Mouse (Mus musculus): ENCODE measurements around the gene 1700025G04Rik.

GRCm38 (mm10) chr1:151944457-151945223, 145.3 kb downstream of the 1700025G04Rik start:
- no peak for TF ChIP-seq CTCF (IDR thresholded peaks at IDR 0.05; ENCODE audit: insufficient read depth, low read length)
- TF ChIP-seq POLR2A (IDR thresholded peaks at IDR 0.05; ENCODE audit: borderline replicate concordance, extremely low read depth, low read depth, low read length), result no peak
